Mouse (Mus musculus) hematopoietic multipotent progenitor cell, adult 10-12 weeks (in vitro differentiated cells): ENCODE results near the gene Gm13691. TPM values are rescaled to one million over a fixed set of nuclear protein-coding genes. Genes with fewer than 3 reads are reported as not detected.

Source experiments
- polyA plus RNA-seq: library from polyadenylated mRNA; stranded (reverse); fragments of >175 nt; gene quantifications from 2 replicates; pipeline ENCODE4 v1.2.3, GENCODE M21; 2012; ENCODE audit warnings: low replicate concordance

Gm13691 gene
- polyA plus RNA-seq, result not detected in 2 replicates

DNA sequence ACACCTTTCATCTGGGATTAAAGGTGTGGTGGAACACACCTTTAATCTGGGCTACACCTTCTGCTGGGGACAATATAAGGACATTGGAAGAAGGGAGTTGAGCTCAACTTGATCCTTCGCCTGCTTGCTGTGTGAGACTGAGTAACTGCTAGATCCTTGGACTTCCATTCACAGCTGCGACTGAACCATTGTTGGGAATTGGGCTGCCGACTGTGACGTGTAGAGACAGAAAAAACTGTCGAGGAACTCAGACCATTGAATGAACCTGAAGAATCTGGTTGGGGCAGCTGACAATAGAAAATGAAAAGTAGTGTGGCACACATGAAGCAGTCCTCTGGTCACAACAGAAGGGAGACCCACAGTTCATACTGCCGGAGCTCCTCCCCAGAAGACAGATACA is at the start of gene Gm13691:
TSS of gene Gm13691 (plus strand) at position 301 of the 400 bp plus-strand sequence.

DNA sequence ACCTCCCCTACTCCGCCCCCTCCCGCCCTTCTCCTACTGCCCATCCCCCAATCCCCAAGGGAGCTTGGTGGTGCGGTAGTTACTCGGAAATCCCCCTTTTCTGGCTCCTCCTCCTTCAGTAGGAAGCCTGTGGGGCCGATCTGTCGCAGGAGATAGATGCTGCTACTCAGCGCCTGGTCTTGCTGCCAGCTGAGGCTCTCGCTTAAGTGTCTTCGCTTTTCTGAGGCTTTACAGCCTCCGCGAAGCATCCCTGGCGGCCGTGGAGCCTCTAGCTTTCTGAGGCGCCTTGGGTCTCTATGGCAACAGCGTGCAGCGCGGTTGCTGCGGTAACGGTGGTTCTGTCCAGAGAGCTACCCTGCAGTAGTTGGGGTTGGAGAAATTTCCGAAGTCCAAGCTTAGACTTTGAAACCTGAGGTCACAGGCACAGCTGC is 49.4 kb upstream of the Gm13691 start, which contains the start of gene Zswim2:
TSS of gene Zswim2 (minus strand) at position 298 of the 431 bp plus-strand sequence.

DNA sequence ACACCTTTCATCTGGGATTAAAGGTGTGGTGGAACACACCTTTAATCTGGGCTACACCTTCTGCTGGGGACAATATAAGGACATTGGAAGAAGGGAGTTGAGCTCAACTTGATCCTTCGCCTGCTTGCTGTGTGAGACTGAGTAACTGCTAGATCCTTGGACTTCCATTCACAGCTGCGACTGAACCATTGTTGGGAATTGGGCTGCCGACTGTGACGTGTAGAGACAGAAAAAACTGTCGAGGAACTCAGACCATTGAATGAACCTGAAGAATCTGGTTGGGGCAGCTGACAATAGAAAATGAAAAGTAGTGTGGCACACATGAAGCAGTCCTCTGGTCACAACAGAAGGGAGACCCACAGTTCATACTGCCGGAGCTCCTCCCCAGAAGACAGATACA is 35.0 kb upstream of the Gm13691 start, which contains the start of gene Gm13698:
TSS of gene Gm13698 (plus strand) at position 301 of the 400 bp plus-strand sequence.

DNA sequence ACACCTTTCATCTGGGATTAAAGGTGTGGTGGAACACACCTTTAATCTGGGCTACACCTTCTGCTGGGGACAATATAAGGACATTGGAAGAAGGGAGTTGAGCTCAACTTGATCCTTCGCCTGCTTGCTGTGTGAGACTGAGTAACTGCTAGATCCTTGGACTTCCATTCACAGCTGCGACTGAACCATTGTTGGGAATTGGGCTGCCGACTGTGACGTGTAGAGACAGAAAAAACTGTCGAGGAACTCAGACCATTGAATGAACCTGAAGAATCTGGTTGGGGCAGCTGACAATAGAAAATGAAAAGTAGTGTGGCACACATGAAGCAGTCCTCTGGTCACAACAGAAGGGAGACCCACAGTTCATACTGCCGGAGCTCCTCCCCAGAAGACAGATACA is 29.1 kb upstream of the Gm13691 start, which contains the start of gene Gm13693:
TSS of gene Gm13693 (plus strand) at position 301 of the 400 bp plus-strand sequence.

DNA sequence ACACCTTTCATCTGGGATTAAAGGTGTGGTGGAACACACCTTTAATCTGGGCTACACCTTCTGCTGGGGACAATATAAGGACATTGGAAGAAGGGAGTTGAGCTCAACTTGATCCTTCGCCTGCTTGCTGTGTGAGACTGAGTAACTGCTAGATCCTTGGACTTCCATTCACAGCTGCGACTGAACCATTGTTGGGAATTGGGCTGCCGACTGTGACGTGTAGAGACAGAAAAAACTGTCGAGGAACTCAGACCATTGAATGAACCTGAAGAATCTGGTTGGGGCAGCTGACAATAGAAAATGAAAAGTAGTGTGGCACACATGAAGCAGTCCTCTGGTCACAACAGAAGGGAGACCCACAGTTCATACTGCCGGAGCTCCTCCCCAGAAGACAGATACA is 23.3 kb upstream of the Gm13691 start, which contains the start of gene Gm13695:
TSS of gene Gm13695 (plus strand) at position 301 of the 400 bp plus-strand sequence.

DNA sequence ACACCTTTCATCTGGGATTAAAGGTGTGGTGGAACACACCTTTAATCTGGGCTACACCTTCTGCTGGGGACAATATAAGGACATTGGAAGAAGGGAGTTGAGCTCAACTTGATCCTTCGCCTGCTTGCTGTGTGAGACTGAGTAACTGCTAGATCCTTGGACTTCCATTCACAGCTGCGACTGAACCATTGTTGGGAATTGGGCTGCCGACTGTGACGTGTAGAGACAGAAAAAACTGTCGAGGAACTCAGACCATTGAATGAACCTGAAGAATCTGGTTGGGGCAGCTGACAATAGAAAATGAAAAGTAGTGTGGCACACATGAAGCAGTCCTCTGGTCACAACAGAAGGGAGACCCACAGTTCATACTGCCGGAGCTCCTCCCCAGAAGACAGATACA is 17.5 kb upstream of the Gm13691 start, which contains the start of gene Gm13696:
TSS of gene Gm13696 (plus strand) at position 301 of the 400 bp plus-strand sequence.

DNA sequence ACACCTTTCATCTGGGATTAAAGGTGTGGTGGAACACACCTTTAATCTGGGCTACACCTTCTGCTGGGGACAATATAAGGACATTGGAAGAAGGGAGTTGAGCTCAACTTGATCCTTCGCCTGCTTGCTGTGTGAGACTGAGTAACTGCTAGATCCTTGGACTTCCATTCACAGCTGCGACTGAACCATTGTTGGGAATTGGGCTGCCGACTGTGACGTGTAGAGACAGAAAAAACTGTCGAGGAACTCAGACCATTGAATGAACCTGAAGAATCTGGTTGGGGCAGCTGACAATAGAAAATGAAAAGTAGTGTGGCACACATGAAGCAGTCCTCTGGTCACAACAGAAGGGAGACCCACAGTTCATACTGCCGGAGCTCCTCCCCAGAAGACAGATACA is 11.7 kb upstream of the Gm13691 start, which contains the start of gene Gm13694:
TSS of gene Gm13694 (plus strand) at position 301 of the 400 bp plus-strand sequence.

DNA sequence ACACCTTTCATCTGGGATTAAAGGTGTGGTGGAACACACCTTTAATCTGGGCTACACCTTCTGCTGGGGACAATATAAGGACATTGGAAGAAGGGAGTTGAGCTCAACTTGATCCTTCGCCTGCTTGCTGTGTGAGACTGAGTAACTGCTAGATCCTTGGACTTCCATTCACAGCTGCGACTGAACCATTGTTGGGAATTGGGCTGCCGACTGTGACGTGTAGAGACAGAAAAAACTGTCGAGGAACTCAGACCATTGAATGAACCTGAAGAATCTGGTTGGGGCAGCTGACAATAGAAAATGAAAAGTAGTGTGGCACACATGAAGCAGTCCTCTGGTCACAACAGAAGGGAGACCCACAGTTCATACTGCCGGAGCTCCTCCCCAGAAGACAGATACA is 5.9 kb upstream of the Gm13691 start, which contains the start of gene Gm13697:
TSS of gene Gm13697 (plus strand) at position 301 of the 400 bp plus-strand sequence.

Other genes with a start within 250 kb of the Gm13691 start
- 0.10 TPM in 1 of 2 replicates, not detected in the other for gene Fam171b, start 177.9 kb upstream of the Gm13691 start, polyA plus RNA-seq
- not detected in 2 replicates for gene Zswim2, start 49.3 kb upstream of the Gm13691 start, polyA plus RNA-seq
- gene Gm13698, start 34.9 kb upstream of the Gm13691 start, polyA plus RNA-seq, result not detected in 2 replicates
- not detected in 2 replicates for gene Gm13693, start 29.1 kb upstream of the Gm13691 start, polyA plus RNA-seq
- gene Gm13695, start 23.2 kb upstream of the Gm13691 start, polyA plus RNA-seq, result not detected in 2 replicates
- not detected in 2 replicates for gene Gm13696, start 17.4 kb upstream of the Gm13691 start, polyA plus RNA-seq
- gene Gm13694, start 11.6 kb upstream of the Gm13691 start, polyA plus RNA-seq, result not detected in 2 replicates
- not detected in 2 replicates for gene Gm13697, start 5.8 kb upstream of the Gm13691 start, polyA plus RNA-seq